Mouse (Mus musculus): ENCODE data around the gene Cxcr2. TPM values are rescaled to one million over a fixed set of nuclear protein-coding genes. Genes with fewer than 3 reads are reported as not detected.

The Cxcr2 gene
- polyA plus RNA-seq, 1 experiment from 2014 or later, result 0.06 TPM

DNA sequence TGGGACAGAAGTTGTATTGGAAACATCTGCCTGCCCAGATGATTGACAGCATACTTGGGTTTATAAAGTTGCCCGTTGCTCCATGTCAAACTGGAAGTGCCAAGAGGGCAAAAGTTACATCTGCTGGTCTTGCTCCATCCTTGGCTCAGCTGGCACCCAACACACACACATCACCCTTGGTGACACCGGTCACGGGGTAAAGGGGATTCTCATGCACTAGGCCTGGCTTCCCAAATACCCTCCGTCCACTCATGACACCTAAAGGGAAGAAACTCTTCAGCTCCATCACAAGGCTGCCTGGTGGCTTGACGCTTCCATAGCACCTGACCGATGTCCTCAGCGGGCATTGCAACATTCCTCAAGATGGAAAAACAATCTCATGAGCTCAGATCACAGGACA, 36.7 kb downstream of the Cxcr2 start:
- H3K27ac ChIP-seq, result no peak overlapping the region
- 91% methylated on average over 7 of the region's 7 CpGs for WGBS
- DNase-seq (ENCODE audit: low spot score), result no peak

DNA sequence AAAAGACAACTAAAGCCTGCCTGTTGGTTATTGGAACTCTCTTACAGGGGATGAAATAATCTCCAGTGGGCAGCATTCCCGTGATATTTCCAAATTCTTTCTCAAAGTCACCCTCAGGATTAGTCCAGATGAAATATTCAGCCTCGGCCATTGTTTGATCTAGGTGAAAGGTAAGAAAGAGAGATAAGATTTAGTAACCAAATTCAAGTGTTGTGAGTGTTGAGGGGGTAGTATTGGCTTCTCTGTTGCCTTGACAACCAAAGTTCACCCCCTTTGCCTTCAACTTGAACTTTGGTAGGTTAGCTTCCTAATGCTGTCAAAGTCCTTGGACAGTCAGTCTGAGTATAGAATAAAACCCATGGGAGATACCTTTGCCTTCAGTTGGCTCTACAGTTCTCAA, 38.9 kb downstream of the Cxcr2 start:
- H3K4me1 ChIP-seq, result no peaks in the 10 kb centered on the region
- H3K27me3 ChIP-seq (ENCODE audit: low read depth, poor library complexity, severe bottlenecking), result no peaks in the 10 kb centered on the region
- no peak overlapping the region for H3K4me3 ChIP-seq
- H3K9me3 ChIP-seq (replicated peaks), result no peaks in the 10 kb centered on the region
- H3K36me3 ChIP-seq, result no peaks in the 10 kb centered on the region
- WGBS, result 85% methylated on average over 2 of the region's 2 CpGs
- DNase-seq (ENCODE audit: low spot score), result no peak
- no peak overlapping the region for H3K27ac ChIP-seq

More for the DNA sequence above, 36.7 kb downstream of the Cxcr2 start:
- Histone ChIP-seq H3K27me3 (ENCODE audit: low read depth, poor library complexity, severe bottlenecking) (no peaks in the 10 kb centered on the region), H3K9me3 (replicated peaks) (no peaks in the 10 kb centered on the region), H3K36me3 (no peaks in the 10 kb centered on the region), H3K4me1 (no peaks in the 10 kb centered on the region), H3K4me3 (no peak overlapping the region)

DNA sequence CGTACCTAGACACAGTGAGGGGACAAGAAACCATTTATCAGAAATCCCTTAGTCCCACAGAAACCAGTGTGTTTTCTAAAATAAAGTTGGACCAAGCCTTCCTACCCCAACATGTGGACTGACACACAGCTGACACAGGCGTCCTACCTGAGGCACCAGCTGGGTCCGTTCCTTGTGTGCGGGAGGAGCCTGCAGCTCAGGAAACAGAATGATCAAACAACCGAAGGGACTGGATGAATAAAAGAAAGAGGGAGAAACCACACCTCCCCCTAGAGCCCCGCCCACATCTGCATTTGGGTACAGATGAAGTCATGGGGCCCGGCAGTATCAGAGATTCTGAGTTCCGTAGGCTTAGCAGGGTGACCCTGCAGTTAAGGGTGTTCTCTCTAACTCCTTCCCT, 40.7 kb downstream of the Cxcr2 start, which contains the start of gene Cxcr1:
Cxcr1 (minus strand) TSS at position 187 of the 400 bp plus-strand sequence.
- no peak for DNase-seq (ENCODE audit: low spot score)
- no peaks in the 10 kb centered on the region for H3K36me3 ChIP-seq
- no peaks in the 10 kb centered on the region for H3K4me1 ChIP-seq
- no peak within 1 kb of the TSS for H3K4me3 ChIP-seq
- no peak within 1 kb of the TSS for H3K27ac ChIP-seq
- 74% methylated on average over 8 of the region's 8 CpGs for WGBS
- no peaks in the 10 kb centered on the region for H3K9me3 ChIP-seq (replicated peaks)
- no peaks in the 10 kb centered on the region for H3K27me3 ChIP-seq (ENCODE audit: low read depth, poor library complexity, severe bottlenecking)

DNA sequence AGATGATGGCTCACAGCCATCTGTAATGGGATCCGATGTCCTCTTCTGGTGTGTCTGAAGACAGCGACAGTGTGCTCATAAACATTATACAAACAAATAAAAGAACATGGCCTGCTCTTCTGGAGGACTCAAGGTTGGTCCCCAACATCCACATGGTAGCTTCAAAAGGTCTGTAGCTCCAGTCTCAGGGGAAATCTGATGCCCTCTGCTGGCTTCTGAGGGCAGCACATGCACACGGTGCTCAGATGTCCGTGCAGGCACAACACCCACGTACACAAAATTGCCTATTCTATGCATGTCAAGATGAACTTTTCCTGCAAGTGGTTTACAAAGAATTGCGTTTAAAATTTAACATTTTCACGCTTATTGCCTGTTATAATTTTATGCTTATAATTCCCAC, 42.2 kb downstream of the Cxcr2 start:
- Histone ChIP-seq H3K27me3 (ENCODE audit: low read depth, poor library complexity, severe bottlenecking) (no peaks in the 10 kb centered on the region), H3K4me1 (0 out of 2 replicates have a peak, but pooled peaks cover 4% of the 10 kb centered on the region), H3K27ac (no peak overlapping the region), H3K36me3 (no peaks in the 10 kb centered on the region), H3K9me3 (replicated peaks) (no peaks in the 10 kb centered on the region), H3K4me3 (no peak overlapping the region)
- peak; percentile 46 for DNase-seq (ENCODE audit: low spot score)
- 52% methylated on average over 7 of the region's 7 CpGs for WGBS

DNA sequence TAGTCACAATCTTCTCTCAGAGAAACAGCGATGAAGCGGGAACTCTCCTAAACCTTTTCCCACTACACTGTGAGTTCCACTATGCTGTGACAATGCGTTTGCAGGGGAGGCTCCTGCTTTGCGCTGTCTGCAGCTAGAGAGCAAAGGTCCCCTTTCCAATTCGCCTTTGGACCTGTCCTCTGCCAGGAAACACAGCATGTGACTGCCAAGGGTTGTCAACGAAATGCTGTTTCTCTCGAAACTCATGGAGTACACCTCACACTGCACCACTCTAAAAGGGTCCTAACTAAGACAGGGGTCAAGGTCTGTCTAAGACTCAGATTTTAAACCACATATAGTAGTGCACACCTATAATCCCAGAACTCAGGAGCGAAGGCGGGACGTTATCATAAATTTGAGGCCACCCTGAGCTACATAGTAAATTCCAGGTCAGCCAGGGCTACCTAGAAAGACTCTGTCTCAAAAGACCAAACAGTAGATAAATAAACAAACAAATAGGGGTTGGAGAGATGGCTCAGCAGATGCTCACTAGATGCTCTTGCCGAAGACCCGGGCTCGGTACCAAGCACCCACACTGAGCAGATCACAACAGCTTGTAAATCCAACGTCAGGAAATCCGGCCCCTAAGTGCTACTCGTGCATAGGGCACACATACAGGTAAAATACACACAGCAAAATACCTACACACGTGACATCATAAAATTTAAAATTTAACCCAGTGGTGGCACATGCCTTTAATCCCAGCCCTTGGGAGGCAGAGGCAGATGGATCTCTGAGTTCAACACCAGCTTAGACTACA, 43.0 kb downstream of the Cxcr2 start:
- Histone ChIP-seq H3K36me3 (no peaks in the 10 kb centered on the region), H3K27me3 (ENCODE audit: low read depth, poor library complexity, severe bottlenecking) (no peaks in the 10 kb centered on the region), H3K4me3 (no peak overlapping the region), H3K27ac (no peak overlapping the region), H3K9me3 (replicated peaks) (no peaks in the 10 kb centered on the region), H3K4me1 (0 out of 2 replicates have a peak, but pooled peaks cover 5% of the 10 kb centered on the region)
- 79% methylated on average over 17 of the region's 17 CpGs for WGBS
- no peak for DNase-seq (ENCODE audit: low spot score)

DNA sequence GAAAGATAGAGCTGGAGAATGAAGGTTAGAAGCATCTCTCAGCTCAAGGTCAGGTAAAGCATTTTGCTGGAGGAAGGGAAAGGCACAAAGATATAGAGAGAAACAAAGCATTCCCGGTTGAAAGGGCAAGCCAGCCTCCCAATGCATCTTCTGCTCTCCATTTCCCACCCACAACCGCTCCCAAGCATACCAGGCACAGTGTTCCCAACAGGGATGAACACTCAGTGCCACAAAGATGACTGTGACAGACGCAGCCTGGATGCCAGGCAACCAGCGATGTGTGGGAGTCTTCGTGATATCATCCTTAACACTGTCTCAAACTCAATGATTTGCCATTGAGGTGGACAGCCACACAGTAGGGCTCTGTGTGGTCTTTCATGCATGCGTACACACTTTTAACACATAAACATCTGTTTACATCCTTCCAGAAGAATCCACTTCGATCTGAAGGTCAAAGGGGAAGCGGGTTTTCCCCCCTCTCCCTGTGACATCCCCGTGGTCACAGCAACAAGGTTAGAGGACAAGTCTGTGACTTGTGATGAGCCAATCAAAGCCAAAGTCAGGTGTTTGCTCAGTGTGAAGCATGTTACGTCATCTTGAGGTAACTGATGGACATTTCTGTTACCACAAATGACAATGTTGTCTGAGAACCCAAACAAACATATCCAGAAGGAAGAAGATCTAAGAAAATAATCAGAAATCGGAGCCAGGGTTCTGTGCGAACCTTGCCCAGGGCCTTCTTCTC, 44.1 kb downstream of the Cxcr2 start:
- Histone ChIP-seq H3K4me3 (no peak overlapping the region), H3K27ac (no peak overlapping the region), H3K36me3 (no peaks in the 10 kb centered on the region), H3K9me3 (replicated peaks) (no peaks in the 10 kb centered on the region), H3K4me1 (0 out of 2 replicates have a peak, but pooled peaks cover 5% of the 10 kb centered on the region), H3K27me3 (ENCODE audit: low read depth, poor library complexity, severe bottlenecking) (no peaks in the 10 kb centered on the region)
- 86% methylated on average over 12 of the region's 12 CpGs for WGBS
- DNase-seq (ENCODE audit: low spot score), result no peak

DNA sequence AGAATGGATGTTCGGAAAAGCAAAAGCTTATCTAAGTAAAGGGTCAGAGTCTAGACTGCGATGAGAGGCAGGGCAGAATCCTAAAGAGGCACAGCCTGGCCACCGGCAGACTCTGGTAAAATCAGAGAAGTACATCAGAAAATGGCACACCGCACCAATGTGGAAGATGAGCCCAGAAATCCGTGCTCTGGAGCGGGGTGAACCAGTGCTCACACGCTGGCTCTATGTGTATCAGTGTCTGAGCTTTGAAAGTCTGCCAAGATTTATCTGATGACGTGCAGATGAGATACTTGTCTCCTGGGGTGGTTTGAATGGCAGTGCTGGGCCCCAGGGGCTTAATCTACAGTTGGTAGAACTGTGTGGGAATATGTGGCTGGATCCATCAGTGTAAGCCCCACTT, 45.3 kb downstream of the Cxcr2 start:
- WGBS, result 89% methylated on average over 8 of the region's 8 CpGs
- Histone ChIP-seq H3K27me3 (ENCODE audit: low read depth, poor library complexity, severe bottlenecking) (no peaks in the 10 kb centered on the region), H3K4me1 (0 out of 2 replicates have a peak, but pooled peaks cover 5% of the 10 kb centered on the region), H3K27ac (no peak overlapping the region), H3K36me3 (no peaks in the 10 kb centered on the region), H3K4me3 (no peak overlapping the region), H3K9me3 (replicated peaks) (no peaks in the 10 kb centered on the region)
- no peak for DNase-seq (ENCODE audit: low spot score)

DNA sequence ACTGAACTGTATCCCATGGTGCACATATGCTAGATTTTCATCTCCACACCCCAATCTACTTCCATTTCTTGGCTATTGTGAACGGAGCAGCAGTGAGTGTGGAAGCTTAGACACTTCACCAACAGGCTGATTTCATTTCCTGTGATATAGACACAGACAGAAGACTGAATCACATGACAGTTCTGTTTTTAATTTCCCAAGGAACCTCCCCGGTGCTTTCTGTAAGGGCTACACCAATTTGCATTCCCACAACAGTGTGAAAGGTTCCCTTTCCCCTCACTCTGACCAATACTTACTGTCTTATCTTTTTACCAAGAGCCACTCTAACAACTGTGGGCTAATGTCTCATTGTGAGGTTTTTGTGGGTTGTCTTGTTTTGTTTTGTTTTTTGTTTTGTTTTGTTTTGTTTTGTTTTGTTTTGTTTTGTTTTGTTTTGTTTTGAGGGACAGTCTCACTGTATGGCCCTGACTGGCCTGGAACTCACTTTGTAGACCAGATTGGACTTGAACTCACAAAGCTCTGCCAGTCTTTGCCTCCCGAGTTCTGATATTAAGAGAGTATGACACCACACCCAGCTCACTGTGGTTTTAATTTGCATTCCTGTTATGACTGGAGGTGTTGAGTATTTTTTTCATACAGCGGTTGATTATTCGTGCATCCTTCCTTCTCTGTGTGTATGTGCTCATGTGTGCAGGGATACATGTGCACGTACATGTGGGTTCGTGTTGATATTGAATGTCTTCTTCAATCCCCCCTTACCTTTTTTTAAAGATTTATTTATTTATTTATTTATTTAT, 47.5 kb downstream of the Cxcr2 start:
- Histone ChIP-seq H3K27me3 (ENCODE audit: low read depth, poor library complexity, severe bottlenecking) (no peaks in the 10 kb centered on the region), H3K27ac (no peak overlapping the region), H3K36me3 (no peaks in the 10 kb centered on the region), H3K4me1 (0 out of 2 replicates have a peak, but pooled peaks cover 7% of the 10 kb centered on the region), H3K4me3 (no peak overlapping the region), H3K9me3 (replicated peaks) (no peaks in the 10 kb centered on the region)
- no peak for DNase-seq (ENCODE audit: low spot score)
- WGBS, result 83% methylated on average over 7 of the region's 7 CpGs

DNA sequence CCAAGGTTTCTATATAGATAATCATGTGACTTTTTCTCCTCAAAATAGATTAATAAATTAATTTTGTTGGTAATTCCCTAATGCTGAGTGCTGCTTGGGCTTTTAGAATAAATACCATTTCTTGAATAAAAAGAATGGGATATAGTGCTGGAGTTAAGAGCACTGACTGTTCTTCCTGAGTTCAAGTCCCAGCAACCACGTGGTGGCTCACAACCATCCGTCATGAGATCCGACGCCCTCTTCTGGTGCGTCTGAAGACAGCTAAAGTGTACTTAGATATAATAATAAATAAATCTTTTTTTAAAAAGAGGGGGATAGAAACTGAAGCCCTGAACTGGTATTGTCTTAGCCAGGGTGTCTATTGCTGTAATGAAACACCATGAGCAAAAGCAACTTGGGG, 49.7 kb downstream of the Cxcr2 start:
- Histone ChIP-seq H3K27ac (no peak overlapping the region), H3K4me1 (0 out of 2 replicates have a peak, but pooled peaks cover 7% of the 10 kb centered on the region), H3K9me3 (replicated peaks) (no peaks in the 10 kb centered on the region), H3K36me3 (no peaks in the 10 kb centered on the region), H3K27me3 (ENCODE audit: low read depth, poor library complexity, severe bottlenecking) (no peaks in the 10 kb centered on the region), H3K4me3 (no peak overlapping the region)
- 67% methylated on average over 5 of the region's 5 CpGs for WGBS
- DNase-seq (ENCODE audit: low spot score), result no peak

DNA sequence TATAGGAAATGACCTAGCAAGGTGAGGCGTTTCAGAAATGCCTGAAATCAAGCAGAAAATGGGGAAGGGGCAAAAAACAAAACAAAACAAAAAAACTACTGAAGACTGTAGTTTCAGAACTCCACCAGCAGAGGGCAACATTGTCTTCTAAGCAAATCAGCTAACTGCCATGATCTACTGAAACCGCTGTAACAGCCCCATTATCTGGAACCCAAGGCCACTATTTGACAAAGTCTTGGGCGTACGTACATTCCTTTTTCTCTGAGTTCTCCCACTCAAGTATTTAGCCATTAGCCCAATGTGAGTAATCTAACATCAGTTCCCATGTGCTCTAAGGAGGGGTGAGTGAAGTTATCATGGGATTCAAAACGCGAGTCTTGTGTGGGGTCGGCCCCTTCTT, 52.1 kb downstream of the Cxcr2 start:
- Histone ChIP-seq H3K4me3 (no peak overlapping the region), H3K4me1 (0 out of 2 replicates have a peak, but pooled peaks cover 4% of the 10 kb centered on the region), H3K9me3 (replicated peaks) (no peaks in the 10 kb centered on the region), H3K27ac (no peak overlapping the region), H3K36me3 (no peaks in the 10 kb centered on the region), H3K27me3 (ENCODE audit: low read depth, poor library complexity, severe bottlenecking) (no peaks in the 10 kb centered on the region)
- DNase-seq (ENCODE audit: low spot score), result peak; percentile 32
- 66% methylated on average over 7 of the region's 7 CpGs for WGBS

DNA sequence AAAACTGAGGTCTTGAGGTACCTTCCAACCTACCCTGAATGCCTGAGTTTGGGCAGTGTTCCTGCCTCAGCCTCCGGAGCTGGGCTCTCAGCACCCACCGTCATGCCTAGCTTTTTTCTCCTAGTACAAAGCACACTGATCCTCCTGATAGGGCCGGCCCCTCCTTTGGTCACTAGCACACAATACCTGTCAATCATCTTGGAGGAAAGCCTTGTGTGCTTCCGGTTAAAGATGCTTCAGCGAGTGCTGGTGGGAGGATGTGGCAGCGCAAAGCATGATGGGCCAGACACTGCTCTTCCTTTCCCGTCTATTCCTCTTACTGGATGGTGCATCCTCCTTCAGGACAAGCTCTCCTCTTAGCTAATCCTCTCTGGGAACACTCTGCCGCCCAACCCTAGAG, 52.9 kb downstream of the Cxcr2 start:
- Histone ChIP-seq H3K27me3 (ENCODE audit: low read depth, poor library complexity, severe bottlenecking) (no peaks in the 10 kb centered on the region), H3K27ac (no peak overlapping the region), H3K4me1 (0 out of 2 replicates have a peak, but pooled peaks cover 2% of the 10 kb centered on the region), H3K4me3 (no peak overlapping the region), H3K9me3 (replicated peaks) (no peaks in the 10 kb centered on the region), H3K36me3 (no peaks in the 10 kb centered on the region)
- 85% methylated on average over 8 of the region's 8 CpGs for WGBS
- no peak for DNase-seq (ENCODE audit: low spot score)

DNA sequence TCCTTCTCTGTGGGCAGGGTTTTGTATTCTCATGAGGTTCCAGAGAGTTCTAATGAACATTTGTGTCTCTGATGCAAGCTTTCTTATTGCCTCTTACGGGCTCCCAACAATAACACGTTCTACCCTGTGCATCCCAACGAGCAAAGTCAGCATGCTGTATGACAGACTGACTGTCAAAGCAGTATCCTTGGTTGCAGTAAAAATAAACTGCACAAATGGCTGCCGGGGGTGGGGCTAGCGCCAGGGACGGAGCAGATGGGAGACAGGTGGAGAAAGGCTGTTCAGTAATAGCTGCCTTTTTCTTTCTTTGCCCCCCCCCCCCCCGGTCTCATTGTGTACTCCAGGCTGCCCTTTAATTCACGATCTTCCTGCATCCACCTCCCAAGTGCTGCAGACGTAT, 54.1 kb downstream of the Cxcr2 start:
- Histone ChIP-seq H3K4me3 (no peak overlapping the region), H3K27ac (no peak overlapping the region), H3K9me3 (replicated peaks) (no peaks in the 10 kb centered on the region), H3K4me1 (0 out of 2 replicates have a peak, but pooled peaks cover 2% of the 10 kb centered on the region), H3K36me3 (no peaks in the 10 kb centered on the region), H3K27me3 (ENCODE audit: low read depth, poor library complexity, severe bottlenecking) (no peaks in the 10 kb centered on the region)
- 76% methylated on average over 9 of the region's 9 CpGs for WGBS
- no peak for DNase-seq (ENCODE audit: low spot score)
